Mouse (Mus musculus) CD8-positive naive resting alpha-beta T cell, adult 2 months (primary cell): ENCODE measurements at regions not wholly inside any gene's neighbourhood (a gene's known extent, or its start where the extent isn't known, plus 50 kb on each side); places are given as distances from the start of the nearest gene placed in this dataset.

ENCODE experiments used
- DNase-seq, 2 experiments: peaks; one replicate each; pipeline ENCODE4 v3.0.0; 2022; ENCODE audit warnings: low read depth in 2 of 2, low spot score in 2 of 2

DNA sequence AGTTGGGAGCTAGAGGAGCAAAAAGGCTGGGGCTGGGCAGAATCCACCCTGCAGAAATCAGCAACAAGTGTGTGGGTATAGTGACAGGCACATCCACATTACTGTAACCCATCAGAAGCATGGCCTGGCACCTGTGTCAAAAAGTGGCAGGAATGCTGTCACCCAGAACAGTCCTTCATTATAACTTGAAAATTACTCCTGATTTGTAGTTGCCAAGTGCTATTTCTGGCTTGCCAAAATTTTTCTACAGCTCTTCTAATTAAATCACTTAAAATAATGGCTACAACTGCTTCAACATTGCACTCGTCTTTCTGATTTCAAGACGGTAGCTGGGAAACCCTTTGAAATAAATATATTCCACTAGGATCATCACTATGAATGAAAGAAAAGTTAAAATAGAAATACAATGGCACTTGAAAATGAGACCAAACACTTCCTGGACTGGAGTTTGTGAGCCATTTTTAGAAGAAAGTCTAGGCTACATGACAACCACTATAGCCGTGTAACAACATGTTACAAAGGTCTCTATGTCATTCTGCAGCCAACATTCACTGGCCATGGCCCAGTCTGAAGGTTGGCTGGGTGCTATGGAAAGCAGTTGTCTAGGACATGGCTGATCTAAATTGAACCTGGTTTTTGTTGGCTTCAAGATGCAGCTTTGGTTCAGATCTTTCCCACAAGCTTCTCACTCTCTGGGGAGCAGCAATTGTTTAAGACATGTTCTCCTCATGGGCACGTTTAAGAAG is 190.6 kb upstream of the Tapt1 start:
- no peak for DNase-seq

DNA sequence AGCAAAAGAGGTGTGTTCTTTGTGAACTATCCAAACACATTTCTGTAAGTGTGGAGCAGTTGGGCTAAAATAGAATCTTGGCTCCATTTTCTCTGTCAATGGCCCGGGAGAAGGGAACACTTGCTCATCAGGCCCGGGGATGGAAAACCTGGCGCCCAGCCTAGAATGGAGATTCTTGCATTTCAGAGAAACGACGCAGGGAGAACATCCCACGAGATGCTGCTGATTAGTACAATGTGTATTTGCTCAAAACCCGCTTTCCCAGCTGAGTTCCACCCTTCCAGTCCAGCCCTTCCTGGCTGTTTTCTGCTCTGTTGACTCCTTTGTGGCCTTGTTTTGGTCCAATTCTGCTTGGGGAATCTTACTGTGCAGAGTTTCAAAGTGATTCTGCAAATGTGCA is 188.0 kb upstream of the Tapt1 start:
- no peak for DNase-seq

GRCm38 (mm10) chr5:44403300-44403699 is 176.9 kb upstream of the Tapt1 start:
- DNase-seq, result no peak

- DNase-seq, result no peak
Observed at GRCm38 (mm10) chr5:44400573-44401332, 174.3 kb upstream of the Tapt1 start.

- DNase-seq, result no peak
Observed at GRCm38 (mm10) chr5:44387237-44387810, 160.9 kb upstream of the Tapt1 start.

DNA sequence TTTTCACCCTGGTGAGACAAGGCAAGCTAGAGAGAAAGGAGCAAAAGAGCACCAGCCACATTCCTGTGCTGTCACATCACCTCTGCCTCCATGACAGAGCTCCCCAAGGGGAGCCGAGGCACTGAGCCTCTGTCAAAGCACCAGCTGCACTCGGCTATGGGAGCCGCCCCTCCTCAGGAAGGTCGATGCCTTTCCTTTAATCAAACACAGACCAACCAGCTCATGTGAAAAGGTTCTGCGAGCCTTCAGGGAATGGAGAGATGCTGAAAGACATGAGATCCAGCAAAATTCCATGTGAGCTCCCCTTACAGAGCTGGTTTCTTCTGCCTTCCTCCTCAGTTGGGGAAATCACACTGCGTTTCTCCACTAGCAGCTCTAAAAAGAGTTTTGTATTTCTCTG is 159.8 kb upstream of the Tapt1 start:
- DNase-seq, result no peak

DNA sequence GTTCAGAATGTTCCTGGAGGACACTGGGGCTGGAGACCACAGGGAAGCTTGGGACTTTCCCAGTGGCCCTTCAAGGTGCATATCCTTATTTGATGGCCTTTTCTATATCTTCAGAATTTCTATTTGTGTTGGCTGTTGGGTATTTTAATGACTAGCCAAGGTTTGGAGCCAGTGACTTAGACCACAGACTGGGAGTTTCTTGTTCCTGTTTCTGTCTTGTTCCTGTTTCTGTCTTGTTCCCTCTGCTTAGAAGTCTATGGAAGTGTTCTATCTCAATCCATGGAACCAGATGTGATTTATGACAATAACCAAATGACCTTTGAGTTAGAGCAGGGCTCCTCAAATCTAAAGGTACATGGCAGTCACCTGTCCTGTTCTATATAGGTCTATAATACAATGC is 156.6 kb upstream of the Tapt1 start:
- no peak for DNase-seq

- no peak for DNase-seq
Observed at GRCm38 (mm10) chr5:44370006-44370405, 143.6 kb upstream of the Tapt1 start.

DNA sequence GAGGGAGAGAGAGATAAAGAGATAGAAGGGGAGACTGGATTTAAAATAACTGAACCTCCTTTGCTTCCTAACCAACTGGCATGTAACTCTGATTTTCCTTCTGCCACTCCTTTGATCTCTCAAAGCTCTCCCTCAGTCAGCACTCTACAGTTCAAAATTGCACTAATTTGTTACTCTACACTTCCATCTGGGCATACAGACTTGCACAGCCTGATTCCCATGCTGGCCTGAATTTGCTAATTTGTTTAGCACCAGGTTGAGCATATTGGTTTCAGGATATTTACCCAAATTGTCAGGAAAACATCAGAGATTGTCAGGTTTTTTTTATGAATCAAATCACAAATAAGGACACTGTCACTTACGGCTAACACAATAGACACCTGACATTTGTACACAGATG is 125.9 kb upstream of the Tapt1 start:
- DNase-seq, result no peak

GRCm38 (mm10) chr5:44341457-44342014 is 115.1 kb upstream of the Tapt1 start:
- no peak for DNase-seq

GRCm38 (mm10) chr5:44338662-44339061 is 112.2 kb upstream of the Tapt1 start:
- DNase-seq, result no peak

DNA sequence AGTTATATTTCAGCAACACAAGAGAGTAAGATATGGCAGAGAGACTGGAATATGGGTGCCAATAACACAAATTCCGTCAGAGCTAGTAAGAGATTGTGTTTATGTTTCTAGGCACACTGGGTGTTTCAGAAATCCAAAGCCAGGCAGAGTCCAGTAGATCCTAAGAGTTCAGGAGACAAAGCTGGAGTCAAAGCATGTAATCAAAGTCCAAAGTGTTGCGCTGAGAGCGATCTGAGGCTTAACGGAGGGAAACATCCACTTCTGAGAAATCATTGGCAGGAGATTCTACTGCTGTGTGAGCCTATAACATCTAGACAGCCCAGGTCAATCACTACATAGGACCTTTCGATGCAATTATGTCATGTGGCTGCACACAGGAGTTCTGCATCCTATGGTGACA is 109.3 kb upstream of the Tapt1 start:
- DNase-seq, result no peak

DNA sequence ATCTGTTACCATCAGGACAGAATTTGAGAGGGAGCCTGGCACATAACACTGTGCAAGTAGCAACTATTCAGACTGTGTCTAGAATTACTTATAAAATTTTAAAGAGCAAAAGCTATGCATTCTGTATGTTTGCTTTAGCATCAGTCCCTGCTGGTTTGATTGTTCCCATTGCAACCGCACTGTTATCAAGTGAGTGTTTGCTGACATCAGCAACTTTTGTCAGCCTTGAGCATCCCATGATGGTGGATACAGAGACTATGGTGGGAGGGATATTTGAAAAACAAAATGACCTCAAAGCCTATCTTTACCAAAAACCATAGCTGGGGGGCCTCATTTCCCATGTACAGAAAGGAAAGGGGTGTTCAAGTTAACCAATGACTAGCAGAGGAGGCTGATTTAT is 93.2 kb upstream of the Tapt1 start:
- DNase-seq, result no peak

DNA sequence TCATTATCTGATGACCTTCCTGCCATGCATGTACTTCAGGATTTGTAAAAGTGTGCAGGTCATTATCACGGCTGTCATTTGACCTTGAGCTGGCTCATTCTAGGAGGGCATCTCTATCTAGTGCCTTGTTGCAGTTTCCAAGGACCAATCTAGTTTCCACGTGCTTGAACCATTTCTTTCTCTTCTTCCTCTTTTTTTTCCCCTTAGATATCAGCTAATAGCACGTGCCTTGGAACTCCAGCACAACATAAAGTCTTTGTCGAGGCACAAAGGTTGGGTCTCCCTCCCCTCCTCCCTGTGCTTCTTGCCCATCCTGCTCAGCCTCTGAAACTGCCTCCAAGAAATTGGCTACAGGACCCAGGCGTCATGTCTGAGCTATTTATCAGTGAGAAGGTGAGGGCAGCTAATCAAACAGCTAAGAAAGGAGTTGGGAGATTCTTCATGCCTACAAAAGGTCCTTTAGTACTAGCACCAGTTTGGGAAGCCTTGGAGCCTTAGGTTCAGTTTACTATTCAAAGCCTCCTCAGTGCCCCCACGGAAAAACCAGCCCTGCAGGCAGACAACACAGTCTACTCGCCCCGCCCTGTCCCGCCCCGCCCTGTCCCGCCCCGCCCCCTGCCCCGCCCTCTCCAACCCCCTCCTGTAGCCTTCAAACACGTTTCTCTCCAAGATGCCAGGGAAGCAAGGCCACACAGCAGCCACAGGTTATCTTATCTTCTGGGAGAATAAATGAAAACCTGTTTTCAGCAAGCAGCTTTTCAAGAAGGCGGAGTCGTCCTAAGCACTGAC is 80.5 kb upstream of the Tapt1 start:
- no peak for DNase-seq

DNA sequence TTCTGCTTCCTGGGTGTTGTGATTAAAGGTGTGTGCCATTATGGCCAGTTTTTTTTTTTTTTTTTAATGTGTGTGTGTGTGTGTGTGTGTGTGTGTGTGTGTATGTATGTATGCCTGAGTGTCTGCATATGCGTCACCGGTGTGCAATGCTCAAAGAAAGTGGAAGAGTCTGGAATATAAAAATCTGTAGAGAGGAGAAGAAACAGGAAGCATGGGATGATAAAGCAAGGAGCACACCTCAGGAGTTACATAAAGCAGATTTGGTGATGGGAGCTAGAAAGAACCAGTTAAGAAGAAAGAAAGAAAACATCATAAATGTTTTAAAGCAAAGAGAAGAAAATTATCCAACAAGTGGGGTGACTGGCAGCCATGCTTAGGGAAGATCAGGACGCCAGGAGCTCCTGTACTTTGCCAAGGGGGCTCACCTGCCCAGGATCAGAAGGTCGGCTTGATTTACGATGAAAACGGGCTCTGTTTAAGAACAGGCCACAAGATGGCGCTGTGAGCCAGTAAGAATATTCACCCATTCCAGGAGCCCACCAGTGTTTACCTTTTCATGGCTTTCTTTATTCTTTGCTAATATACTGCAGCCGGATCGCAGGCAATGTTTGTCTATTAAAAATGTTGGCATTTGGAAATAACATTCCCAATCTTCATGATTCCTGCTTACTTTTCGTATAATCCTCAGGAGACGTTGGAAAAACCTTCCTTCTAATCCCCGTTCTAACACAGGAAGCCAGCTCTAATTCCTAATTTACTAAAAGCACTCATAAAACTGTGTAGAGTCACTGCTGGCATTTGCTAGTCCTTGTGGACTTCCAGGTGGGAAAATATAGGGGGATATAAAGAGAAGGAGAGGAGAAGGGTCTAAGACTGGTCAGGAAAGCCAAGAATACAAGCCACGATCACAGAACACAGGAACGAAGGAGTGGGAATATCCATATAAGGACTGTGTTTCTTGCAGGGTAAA is 77.7 kb upstream of the Tapt1 start:
- no peak for DNase-seq

GRCm38 (mm10) chr5:44284384-44284783 is 58.0 kb upstream of the Tapt1 start:
- peak; percentile 10 to 53 for DNase-seq
